Mouse (Mus musculus) thymus, adult 2 months (tissue): ENCODE measurements around the gene Prrg4.

Experiments used
- CTCF ChIP-seq: fragments of 200-500 bp; IDR thresholded peaks from 2 replicates; pipeline ENCODE4 v1.5.1; 2012; ENCODE audit warnings: mild to moderate bottlenecking, control low read depth, low read length, moderate library complexity, borderline replicate concordance; ENCODE audit not compliant: control insufficient read depth, poor library complexity, insufficient read depth; ENCODE audit errors: extremely low read depth
- POLR2A ChIP-seq: fragments of 200-500 bp; IDR thresholded peaks from 2 replicates; pipeline ENCODE4 v1.6.1; 2012; ENCODE audit warnings: mild to moderate bottlenecking, low read length, control low read depth, moderate library complexity; ENCODE audit not compliant: control insufficient read depth, poor library complexity, insufficient read depth; ENCODE audit errors: extremely low read depth

- TF ChIP-seq POLR2A (no peak), CTCF (no peak)
Measured at GRCm38 (mm10) chr2:104847645-104848044, 2.0 kb downstream of the Prrg4 start.
